Mouse (Mus musculus): ENCODE results near the gene Micu2. TPM values are rescaled to one million over a fixed set of nuclear protein-coding genes. Genes with fewer than 3 reads are reported as not detected.

Gene Micu2
- total RNA-seq, 4 experiments from 2014 or later, result 76.3 to 95.8 (median 84.0) TPM

DNA sequence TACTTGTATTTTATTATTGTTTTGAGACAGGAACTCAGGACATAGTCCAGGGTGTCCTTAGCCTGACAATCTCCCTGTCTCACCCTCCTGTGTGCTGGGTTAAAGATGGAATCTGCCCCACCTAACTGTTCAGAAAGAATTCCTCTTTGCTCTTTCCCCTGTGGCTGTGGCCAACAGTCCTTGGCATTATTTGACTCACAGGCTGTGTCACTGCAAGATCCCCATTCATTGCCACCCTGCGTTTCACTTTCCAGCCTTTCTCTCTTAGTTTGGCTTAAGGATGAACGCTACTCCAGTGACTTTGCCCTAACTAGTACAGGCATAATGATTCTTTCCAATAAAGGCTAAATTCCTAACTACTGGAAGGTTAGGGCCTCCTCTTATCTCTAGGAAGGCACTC is 104.7 kb downstream of the Micu2 start:
- no peak for DNase-seq (ENCODE audit: low spot score)

DNA sequence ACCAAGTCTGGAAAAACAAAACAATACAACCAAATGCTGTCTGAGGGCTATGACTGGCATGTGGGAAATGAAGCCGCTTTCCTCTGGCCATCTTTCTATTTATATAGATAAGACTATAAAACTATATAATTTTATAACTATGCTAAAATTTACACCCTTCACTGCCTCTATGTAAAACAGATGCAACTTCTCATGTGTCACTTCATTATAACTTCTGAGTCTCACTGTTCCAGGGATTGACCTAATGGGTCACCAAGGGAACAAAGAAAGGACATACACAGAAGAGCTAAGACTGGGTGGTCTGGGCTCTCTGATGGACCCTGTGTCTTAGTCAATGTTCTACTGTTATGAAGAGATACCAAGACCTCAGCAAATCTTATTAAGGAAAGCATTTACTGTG is 106.1 kb downstream of the Micu2 start:
- DNase-seq (ENCODE audit: low spot score), result no peak

DNA sequence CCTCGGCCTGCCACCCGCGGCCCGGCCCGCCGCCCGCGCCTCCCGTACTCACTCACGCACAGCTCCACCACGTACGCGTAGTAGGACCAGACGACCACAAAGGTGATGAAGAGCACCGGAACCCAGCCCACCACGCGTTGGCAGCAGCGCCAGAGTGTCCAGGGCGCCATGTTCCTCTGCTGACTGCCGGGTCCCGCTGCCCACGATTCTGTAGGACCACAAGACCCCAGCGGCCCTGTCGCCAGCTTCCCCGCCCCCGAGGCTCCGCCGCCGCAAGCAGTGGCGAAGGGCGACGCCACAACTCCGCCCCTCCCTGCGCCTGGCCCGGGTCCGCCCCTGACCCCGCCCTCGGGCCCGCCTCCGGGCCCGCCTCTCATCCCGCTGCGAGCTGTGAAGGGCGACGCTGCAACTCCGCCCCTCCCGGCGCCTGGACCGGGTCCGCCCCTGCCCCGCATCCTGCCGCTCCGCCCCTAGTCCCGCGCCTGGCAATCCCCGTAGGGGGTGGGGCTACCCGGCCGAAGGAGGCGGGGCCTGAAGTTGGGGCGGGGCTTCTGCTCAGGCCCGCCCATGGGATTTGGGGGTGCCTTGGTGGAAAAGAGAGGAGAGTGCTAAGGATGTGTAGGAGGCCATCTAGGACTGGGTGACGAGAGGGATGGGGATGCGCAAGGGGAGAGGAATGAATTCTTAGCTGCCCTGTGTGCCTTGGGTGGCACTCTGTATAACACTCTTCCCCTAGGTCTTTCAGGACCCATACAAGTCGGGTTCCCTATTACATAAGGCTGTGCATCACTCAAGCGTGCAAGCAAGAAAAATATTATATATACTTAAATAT is 108.8 kb downstream of the Micu2 start, which contains the start of gene Zdhhc20:
Zdhhc20 (minus strand) TSS at position 266 of the 832 bp plus-strand sequence.
- DNase-seq (ENCODE audit: low spot score), result peak; percentile 89

- peak; percentile 33 for DNase-seq (ENCODE audit: low spot score)
Measured at GRCm38 (mm10) chr14:57889541-57890010, 109.5 kb downstream of the Micu2 start.

DNA sequence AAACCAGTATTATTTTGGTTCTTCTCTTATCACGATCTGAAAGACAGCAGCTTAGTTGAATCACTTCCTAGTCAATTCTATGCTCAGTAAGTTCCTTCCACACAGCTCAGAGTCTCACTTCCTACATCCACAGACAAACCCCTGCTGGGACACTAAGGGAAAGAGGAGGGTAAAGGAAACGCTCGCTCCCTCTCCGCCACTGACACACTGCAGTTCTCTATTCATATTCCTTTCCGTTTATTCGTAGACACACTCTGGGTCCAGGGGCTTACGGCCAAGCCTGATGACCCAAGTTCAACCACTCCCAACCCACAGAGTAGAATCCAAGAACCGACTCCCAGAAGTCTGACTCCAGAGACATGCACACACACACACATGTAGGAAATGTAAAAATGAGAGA is 111.9 kb downstream of the Micu2 start:
- DNase-seq (ENCODE audit: low spot score), result peak; percentile 41

DNA sequence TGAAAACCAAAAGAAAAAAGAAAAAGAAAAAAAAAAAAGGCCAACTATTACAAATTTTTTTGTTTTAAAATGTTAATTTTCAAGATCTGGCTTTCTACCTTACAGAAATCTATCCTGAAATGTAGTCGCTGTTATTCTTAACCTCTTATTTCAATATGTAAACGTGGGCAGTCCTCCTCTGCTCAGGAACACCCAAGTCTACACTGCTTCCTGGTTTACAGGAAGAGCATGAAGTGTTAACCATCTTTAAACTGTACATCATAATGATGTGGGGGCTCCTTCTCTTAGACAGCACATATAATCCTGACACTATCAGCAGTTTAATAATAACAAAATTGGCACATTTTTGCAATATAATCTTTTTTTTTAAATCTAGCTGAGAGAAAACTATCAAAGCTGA is 113.0 kb downstream of the Micu2 start:
- DNase-seq (ENCODE audit: low spot score), result no peak

- no peak for DNase-seq (ENCODE audit: low spot score)
Measured at GRCm38 (mm10) chr14:57883341-57883740, 115.7 kb downstream of the Micu2 start.

GRCm38 (mm10) chr14:57882720-57883119 is 116.3 kb downstream of the Micu2 start:
- DNase-seq (ENCODE audit: low spot score), result no peak

DNA sequence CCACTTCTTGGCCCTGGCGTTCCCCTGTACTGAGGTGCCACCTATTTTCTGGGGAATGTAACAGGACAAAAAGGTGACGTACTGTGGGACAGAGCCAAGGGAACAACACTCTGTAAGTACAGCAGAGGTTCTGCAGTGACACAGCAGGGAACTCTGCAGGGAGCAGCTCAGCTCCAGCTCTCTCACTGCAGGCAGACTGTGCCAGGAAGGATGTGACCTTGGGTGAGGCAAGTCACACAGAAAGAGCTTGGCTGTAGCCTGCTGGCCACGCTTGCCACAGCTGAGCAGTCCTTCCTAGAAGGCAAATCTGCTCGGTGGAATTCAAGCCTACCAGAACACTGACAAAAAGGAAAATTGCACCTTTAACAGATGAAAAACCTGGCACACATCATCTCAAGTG is 117.3 kb downstream of the Micu2 start:
- peak; percentile 80 for DNase-seq (ENCODE audit: low spot score)

- DNase-seq (ENCODE audit: low spot score), result no peak
Measured at GRCm38 (mm10) chr14:57881074-57881473, 118.0 kb downstream of the Micu2 start.

GRCm38 (mm10) chr14:57877921-57878320 is 121.1 kb downstream of the Micu2 start:
- no peak for DNase-seq (ENCODE audit: low spot score)

DNA sequence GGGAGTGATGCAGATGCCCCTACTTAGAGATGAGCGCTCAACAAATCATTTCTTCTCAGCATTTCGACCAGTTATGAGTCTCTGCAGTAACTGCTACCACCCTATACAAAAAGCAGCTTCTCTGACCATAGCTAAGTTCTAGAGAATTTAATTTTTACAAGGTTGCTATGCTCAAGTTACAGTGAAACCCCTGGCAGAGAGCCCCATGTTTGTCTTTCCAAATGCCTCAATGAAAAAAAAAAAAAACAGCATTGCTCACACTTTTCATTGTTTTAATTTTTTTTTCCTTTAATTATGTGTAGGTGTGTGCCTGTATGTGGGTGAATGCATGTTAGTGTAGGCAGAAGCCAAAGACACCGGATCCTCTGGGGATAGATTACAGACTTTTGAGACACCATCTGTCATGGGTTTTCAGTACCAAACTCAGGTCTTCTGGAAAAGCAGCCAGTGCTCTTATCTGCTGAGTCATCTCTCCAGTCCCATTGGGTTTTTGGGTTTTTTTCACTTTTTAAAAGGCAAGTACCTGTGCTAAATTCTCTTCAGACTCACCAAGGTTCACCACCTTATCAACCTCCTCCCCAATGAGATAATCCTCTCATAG is 132.3 kb downstream of the Micu2 start:
- DNase-seq (ENCODE audit: low spot score), result no peak

Other genes starting within 250 kb of the Micu2 start
- 10 to 100 TPM; 24.3 to 39.2 (median 31.0) TPM for gene Lats2, start 240.9 kb downstream of the Micu2 start, total RNA-seq (2022)
- gene Sap18, start 201.1 kb downstream of the Micu2 start, total RNA-seq (2022), result 100 to 1,000 TPM in 1 of 4 experiments, 10 to 100 TPM in 3; 85.9 to 102 (median 91.8) TPM
- gene Ska3, start 173.1 kb downstream of the Micu2 start, total RNA-seq (2022), result under 1 TPM in 1 of 4 experiments, not detected in 3; 0.49 TPM
- 10 to 100 TPM; 61.9 to 72.6 (median 67.9) TPM for gene Mrpl57, start 173.0 kb downstream of the Micu2 start, total RNA-seq (2022)
- 1 to 10 TPM; 4.4 to 9.8 (median 7.4) TPM for gene Zdhhc20, start 109.0 kb downstream of the Micu2 start, total RNA-seq (2022)
- 1 to 10 TPM; 7.3 to 9.1 (median 7.7) TPM for gene Fgf9, start 71.3 kb upstream of the Micu2 start, total RNA-seq (2022)